Mouse (Mus musculus): Measurements from ENCODE around the gene Tead1.
"Not testable (repeated sequence)": the region's sequence is repeated elsewhere in the genome, so short reads cannot be mapped to it uniquely, and the experiment has no call there.

Gene Tead1

GRCm38 (mm10) chr7:112868551-112869465 is 189.7 kb downstream of the Tead1 start:
- DNase-seq = peak; percentile 65 to 72

GRCm38 (mm10) chr7:112871752-112872151 is 192.6 kb downstream of the Tead1 start:
- DNase-seq = no peak

- DNase-seq = no peak
These were observed 193.5 kb downstream of the Tead1 start for GRCm38 (mm10) chr7:112872435-112873196.

- DNase-seq = no peak
These were observed 197.0 kb downstream of the Tead1 start for GRCm38 (mm10) chr7:112876128-112876527.

- peak; percentile 52 to 67 for DNase-seq
These were observed 204.7 kb downstream of the Tead1 start for GRCm38 (mm10) chr7:112883791-112884274.

- no peak for DNase-seq
These were observed 206.4 kb downstream of the Tead1 start for GRCm38 (mm10) chr7:112885546-112885945.

GRCm38 (mm10) chr7:112891883-112892282 is 212.8 kb downstream of the Tead1 start:
- DNase-seq = no peak

- no peak for DNase-seq
These were observed 213.5 kb downstream of the Tead1 start for GRCm38 (mm10) chr7:112892595-112892994.

- DNase-seq = no peak
These were observed 217.2 kb downstream of the Tead1 start for GRCm38 (mm10) chr7:112896363-112896762.

GRCm38 (mm10) chr7:112901710-112902109 is 222.6 kb downstream of the Tead1 start:
- no peak for DNase-seq

- DNase-seq = no peak
These were observed 227.7 kb downstream of the Tead1 start for GRCm38 (mm10) chr7:112906848-112907247.

- DNase-seq = no peak
These were observed 228.3 kb downstream of the Tead1 start for GRCm38 (mm10) chr7:112907468-112907867.

- no peak for DNase-seq
These were observed 230.0 kb downstream of the Tead1 start for GRCm38 (mm10) chr7:112909164-112909563.

GRCm38 (mm10) chr7:112912969-112913368 is 233.9 kb downstream of the Tead1 start:
- no peak for DNase-seq

GRCm38 (mm10) chr7:112915571-112915970 is 236.5 kb downstream of the Tead1 start:
- no peak for DNase-seq

- no peak for DNase-seq
These were observed 238.6 kb downstream of the Tead1 start for GRCm38 (mm10) chr7:112917613-112918278.

GRCm38 (mm10) chr7:112918279-112918991 is 239.3 kb downstream of the Tead1 start:
- peak; percentile 65 to 69 for DNase-seq

GRCm38 (mm10) chr7:112919845-112920244 is 240.7 kb downstream of the Tead1 start:
- peak; percentile 65 to 71 for DNase-seq

- DNase-seq = no peak
These were observed 243.7 kb downstream of the Tead1 start for GRCm38 (mm10) chr7:112922801-112923200.

- no peak for DNase-seq
These were observed 244.6 kb downstream of the Tead1 start for GRCm38 (mm10) chr7:112923712-112924111.

- no peak for DNase-seq
These were observed 251.6 kb downstream of the Tead1 start for GRCm38 (mm10) chr7:112930669-112931068.

GRCm38 (mm10) chr7:112935876-112936275 is 256.8 kb downstream of the Tead1 start:
- not testable (repeated sequence) for DNase-seq

Data from cerebellum, postnatal 36 days (tissue).